Mouse (Mus musculus) spleen, adult 2 months (tissue): ENCODE data around the gene Gm20388. TPM values are rescaled to one million over a fixed set of nuclear protein-coding genes. Genes with fewer than 3 reads are reported as not detected.
A peak's percentile ranks its signal among the peaks of the same experiment; 100 is the strongest.
"Not testable (repeated sequence)": the region's sequence is repeated elsewhere in the genome, so short reads cannot be mapped to it uniquely, and the experiment has no call there.

Experiments used
- DNase-seq, 2 experiments: peaks; one replicate each; pipeline versions ENCODE4 v3.0.0 to v3.0.0-alpha.2; 2012 to 2021; ENCODE audit warnings: low spot score in 2 of 2, low read depth in 1 of 2
- H3K27ac ChIP-seq: fragments of 200-500 bp; 2 replicates; pipeline ENCODE4 v1.5.1; 2012; ENCODE audit warnings: low read length, inconsistent platforms; ENCODE audit not compliant: insufficient read depth
- H3K27me3 ChIP-seq: fragments of 200-500 bp; 2 replicates; pipeline ENCODE4 v1.6.1; 2012; ENCODE audit warnings: mild to moderate bottlenecking, moderate library complexity, low read length, inconsistent platforms; ENCODE audit not compliant: control insufficient read depth, insufficient read depth
- H3K36me3 ChIP-seq: fragments of 200-500 bp; 2 replicates; pipeline ENCODE4 v1.6.1; 2012; ENCODE audit warnings: mild to moderate bottlenecking, low read length, inconsistent platforms; ENCODE audit not compliant: control insufficient read depth, insufficient read depth
- H3K4me1 ChIP-seq: fragments of 200-500 bp; 2 replicates; pipeline ENCODE4 v1.6.1; 2011; ENCODE audit warnings: inconsistent platforms; ENCODE audit not compliant: control insufficient read depth, insufficient read depth, insufficient read length
- H3K4me3 ChIP-seq: fragments of 200-500 bp; 2 replicates; pipeline ENCODE4 v1.5.1; 2011; ENCODE audit warnings: mild to moderate bottlenecking, inconsistent platforms; ENCODE audit not compliant: insufficient read depth, insufficient read length; ENCODE audit errors: extremely low read depth
- CTCF ChIP-seq: fragments of 200-500 bp; IDR thresholded peaks from 2 replicates; pipeline ENCODE4 v1.5.1; 2011; ENCODE audit warnings: mild to moderate bottlenecking, inconsistent platforms; ENCODE audit not compliant: insufficient read depth, insufficient read length, insufficient replicate concordance; ENCODE audit errors: extremely low read depth
- POLR2A ChIP-seq: fragments of 200-500 bp; IDR thresholded peaks from 2 replicates; pipeline ENCODE4 v1.6.1; 2011; ENCODE audit warnings: low read depth, low read length, inconsistent platforms
- WGBS: fragments of 180-500 bp; shearing (Covaris S2); methylation state at CpG from one replicate; pipeline ENCODE4 v1.1.7; 2018; 5-methylcytosine and 5-hydroxymethylcytosine counted together
- polyA plus RNA-seq: library from polyadenylated mRNA; depleted of rRNA; stranded (reverse); fragments of >200 nt; gene quantifications from 2 replicates; pipeline ENCODE4 v1.2.3, GENCODE M21; 2012

Gene Gm20388
- polyA plus RNA-seq, 1 experiment: 26.1 TPM

- 2% methylated on average over 10 of the region's 10 CpGs for WGBS
- no peak for TF ChIP-seq POLR2A
- no peak for TF ChIP-seq CTCF
- Histone ChIP-seq H3K4me3 (peak overlapping the region; percentile 74), H3K27ac (peak overlapping the region; percentile 83), H3K36me3 (peaks cover 1% of the 10 kb centered on the region), H3K27me3 (no peaks in the 10 kb centered on the region), H3K4me1 (peaks cover 5% of the 10 kb centered on the region; the same call in 1 of the 2 replicates)
- no peak for DNase-seq
Measured at GRCm38 (mm10) chr8:123949686-123949986, 4039.0 kb downstream of the Gm20388 start.

GRCm38 (mm10) chr8:123950077-123950802 is 4039.6 kb downstream of the Gm20388 start:
- H3K27ac ChIP-seq: no peak overlapping the region; the same call in 1 of the 2 replicates
- no peaks in the 10 kb centered on the region for H3K27me3 ChIP-seq
- WGBS: 36% methylated on average over 10 of the region's 10 CpGs
- DNase-seq: peak; percentile 64 to 73
- peak; percentile 43; the same call in 1 of the 2 replicates for TF ChIP-seq CTCF
- no peak for TF ChIP-seq POLR2A
- peaks cover 1% of the 10 kb centered on the region for H3K36me3 ChIP-seq
- H3K4me3 ChIP-seq: peak overlapping the region; percentile 74; the same call in 1 of the 2 replicates
- H3K4me1 ChIP-seq: peaks cover 5% of the 10 kb centered on the region; the same call in 1 of the 2 replicates

GRCm38 (mm10) chr8:123953686-123954085 is 4043.0 kb downstream of the Gm20388 start:
- WGBS: 69% methylated on average over 8 of the region's 8 CpGs
- DNase-seq: peak; percentile 54 to 82
- no peak for TF ChIP-seq POLR2A
- Histone ChIP-seq H3K27ac (peak overlapping the region; percentile 78), H3K27me3 (no peaks in the 10 kb centered on the region), H3K4me3 (no peak overlapping the region), H3K36me3 (peaks cover 2% of the 10 kb centered on the region), H3K4me1 (peaks cover 5% of the 10 kb centered on the region; the same call in 1 of the 2 replicates)

GRCm38 (mm10) chr8:123954246-123954645 is 4043.6 kb downstream of the Gm20388 start:
- H3K36me3 ChIP-seq: peaks cover 2% of the 10 kb centered on the region
- TF ChIP-seq POLR2A (no peak), CTCF (no peak)

GRCm38 (mm10) chr8:123958130-123958529 is 4047.5 kb downstream of the Gm20388 start:
- WGBS: 88% methylated on average over 17 of the region's 17 CpGs
- Histone ChIP-seq H3K4me1 (peaks cover 1% of the 10 kb centered on the region; the same call in 1 of the 2 replicates), H3K36me3 (peaks cover 3% of the 10 kb centered on the region), H3K27me3 (no peaks in the 10 kb centered on the region), H3K4me3 (no peak overlapping the region), H3K27ac (no peak overlapping the region)
- TF ChIP-seq POLR2A (no peak), CTCF (no peak)
- no peak for DNase-seq

More at GRCm38 (mm10) chr8:123954246-123954645, 4043.6 kb downstream of the Gm20388 start:
- 78% methylated on average over 8 of the region's 8 CpGs for WGBS
- Histone ChIP-seq H3K4me1 (peaks cover 5% of the 10 kb centered on the region; the same call in 1 of the 2 replicates), H3K27ac (peak overlapping the region; percentile 78), H3K4me3 (no peak overlapping the region), H3K27me3 (no peaks in the 10 kb centered on the region)
- DNase-seq: peak in 1 of 2 experiments; percentile 27

- peaks cover 6% of the 10 kb centered on the region for H3K36me3 ChIP-seq
- no peak overlapping the region for H3K27ac ChIP-seq
- no peaks in the 10 kb centered on the region for H3K27me3 ChIP-seq
- H3K4me1 ChIP-seq: no peaks in the 10 kb centered on the region; the same call in 1 of the 2 replicates
- no peak for DNase-seq
- 93% methylated on average over 6 of the region's 6 CpGs for WGBS
- no peak overlapping the region for H3K4me3 ChIP-seq
- TF ChIP-seq POLR2A (no peak), CTCF (no peak)
Measured at GRCm38 (mm10) chr8:123959473-123959872, 4048.8 kb downstream of the Gm20388 start.

GRCm38 (mm10) chr8:123960056-123960455 is 4049.4 kb downstream of the Gm20388 start:
- peaks cover 7% of the 10 kb centered on the region for H3K36me3 ChIP-seq
- no peak overlapping the region for H3K4me3 ChIP-seq
- H3K27me3 ChIP-seq: no peaks in the 10 kb centered on the region
- H3K27ac ChIP-seq: no peak overlapping the region
- no peak for TF ChIP-seq POLR2A
- no peak for TF ChIP-seq CTCF
- DNase-seq: no peak
- H3K4me1 ChIP-seq: no peaks in the 10 kb centered on the region
- WGBS: 91% methylated on average over 9 of the region's 9 CpGs

- not testable (repeated sequence) for H3K36me3 ChIP-seq, H3K4me1 ChIP-seq, H3K27me3 ChIP-seq, DNase-seq, H3K4me3 ChIP-seq, H3K27ac ChIP-seq
- 93% methylated on average over 5 of the region's 5 CpGs for WGBS
Measured at GRCm38 (mm10) chr8:123960556-123960955, 4049.9 kb downstream of the Gm20388 start.
